Mouse (Mus musculus) hindbrain, embryonic 11.5 days (tissue): ENCODE measurements around the gene Tcaf1. TPM values are rescaled to one million over a fixed set of nuclear protein-coding genes. Genes with fewer than 3 reads are reported as not detected.
A peak's percentile ranks its signal among the peaks of the same experiment; 100 is the strongest.

Experiments used
- ATAC-seq: fragments of 200-750 bp; cut with Nextera tagmentation; 2 replicates; pipeline ENCODE4 v1.8.0; 2017; ENCODE audit warnings: mild to moderate bottlenecking, moderate TSS enrichment, moderate library complexity; ENCODE audit not compliant: low FRiP score
- DNase-seq: peaks from one replicate; pipeline ENCODE4 v3.0.0-alpha.2; 2015; ENCODE audit warnings: low spot score
- H3K27ac ChIP-seq: fragments of 300-500 bp; sonication (generic); 2 replicates; pipeline ENCODE4 v1.5.1; 2014; ENCODE audit warnings: mild to moderate bottlenecking, low read depth, low read length
- H3K27me3 ChIP-seq: fragments of 300-500 bp; sonication (generic); 2 replicates; pipeline ENCODE4 v1.6.1; 2014; ENCODE audit warnings: mild to moderate bottlenecking, low read length, moderate library complexity, mixed read lengths; ENCODE audit not compliant: control insufficient read depth, insufficient read depth
- H3K36me3 ChIP-seq: fragments of 300-500 bp; sonication (generic); 2 replicates; pipeline ENCODE4 v1.6.1; 2014; ENCODE audit warnings: mild to moderate bottlenecking, low read length, moderate library complexity, mixed read lengths; ENCODE audit not compliant: control insufficient read depth, insufficient read depth
- H3K4me1 ChIP-seq: fragments of 300-500 bp; sonication (generic); replicated peaks from 2 replicates; pipeline ENCODE4 v1.6.1; 2014; ENCODE audit warnings: low read length, mixed read lengths; ENCODE audit not compliant: control insufficient read depth, insufficient read depth
- H3K4me2 ChIP-seq: fragments of 300-500 bp; sonication (generic); replicated peaks from 2 replicates; pipeline ENCODE4 v1.6.1; 2014; ENCODE audit warnings: mild to moderate bottlenecking, low read depth, low read length
- H3K4me3 ChIP-seq: fragments of 300-500 bp; sonication (generic); 2 replicates; pipeline ENCODE4 v1.5.1; 2014; ENCODE audit warnings: low read depth, low read length
- H3K9ac ChIP-seq: fragments of 300-500 bp; sonication (generic); 2 replicates; pipeline ENCODE4 v1.6.1; 2014; ENCODE audit warnings: low read depth, low read length
- H3K9me3 ChIP-seq: fragments of 300-500 bp; sonication (generic); 2 replicates; pipeline ENCODE4 v1.6.1; 2016; ENCODE audit warnings: low read length; ENCODE audit not compliant: control insufficient read depth
- WGBS: fragments of 180-500 bp; shearing (Covaris S2); extraction: QIAGEN DNeasy Blood & Tissue Kit; methylation state at CpG from one replicate; pipeline ENCODE4 v1.1.7; 2014; 5-methylcytosine and 5-hydroxymethylcytosine counted together
- polyA plus RNA-seq: library from polyadenylated mRNA; unstranded; fragments of >200 nt; fragmentation: Nextera tagmentation; extraction: Ambion mirVana; gene quantifications from 2 replicates; pipeline ENCODE4 v1.2.1, GENCODE M21; 2014

The Tcaf1 gene
- polyA plus RNA-seq, 1 experiment from 2014 or later, result 162 TPM

DNA sequence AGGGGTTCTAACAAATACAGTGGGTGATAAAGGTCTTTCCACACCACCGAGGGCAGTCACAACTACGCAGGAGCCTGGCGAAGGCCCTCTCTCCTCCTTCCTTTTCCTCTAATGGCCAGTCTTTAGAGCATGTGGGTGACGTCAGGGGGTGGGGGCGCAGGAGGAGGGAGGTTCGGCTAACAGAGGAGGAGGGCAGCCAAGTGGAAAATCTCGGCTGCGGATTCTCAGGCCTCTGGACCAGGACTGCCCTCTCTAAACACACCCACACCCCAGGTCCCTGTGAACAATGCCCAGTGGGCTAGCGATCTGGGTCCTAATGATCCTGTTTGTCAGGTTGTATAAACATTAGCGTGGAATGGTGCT is 17.8 kb downstream of the Tcaf1 start:
- H3K9ac ChIP-seq, result peak overlapping the region; percentile 93
- 0% methylated on average over 10 of the region's 10 CpGs for WGBS
- DNase-seq (peak; percentile 88), ATAC-seq (peak; percentile 89)
- H3K4me1 ChIP-seq, result no peaks in the 10 kb centered on the region
- H3K4me3 ChIP-seq, result peak overlapping the region; percentile 78
- H3K9me3 ChIP-seq, result no peaks in the 10 kb centered on the region
- H3K36me3 ChIP-seq, result no peaks in the 10 kb centered on the region
- H3K4me2 ChIP-seq, result peak overlapping the region; percentile 66
- H3K27ac ChIP-seq, result peak overlapping the region; percentile 97
- no peaks in the 10 kb centered on the region for H3K27me3 ChIP-seq

DNA sequence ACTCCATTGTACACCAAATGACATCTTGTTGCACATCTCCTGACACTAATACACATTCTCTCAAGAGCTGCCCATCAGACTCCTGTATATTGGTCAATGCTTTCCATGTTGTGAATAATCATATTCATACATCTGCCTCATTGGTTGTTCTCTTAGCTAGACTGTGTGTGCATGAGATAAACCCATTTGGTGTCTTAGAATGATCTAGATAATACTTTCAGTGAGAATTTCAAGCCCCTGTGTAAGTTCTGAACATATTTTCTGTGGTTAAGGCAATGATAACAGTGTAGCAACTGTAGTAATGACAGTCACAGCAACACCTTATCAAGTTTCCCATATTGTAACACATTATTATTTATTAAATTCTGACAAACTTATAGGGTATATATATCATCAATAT is 20.1 kb downstream of the Tcaf1 start:
- H3K9me3 ChIP-seq, result no peaks in the 10 kb centered on the region
- H3K4me3 ChIP-seq, result no peak overlapping the region
- H3K4me2 ChIP-seq, result no peak overlapping the region
- DNase-seq (no peak), ATAC-seq (no peak)
- H3K27me3 ChIP-seq, result no peaks in the 10 kb centered on the region
- H3K9ac ChIP-seq, result no peak overlapping the region
- H3K36me3 ChIP-seq, result peaks cover 6% of the 10 kb centered on the region
- no peak overlapping the region for H3K27ac ChIP-seq
- H3K4me1 ChIP-seq, result no peaks in the 10 kb centered on the region

DNA sequence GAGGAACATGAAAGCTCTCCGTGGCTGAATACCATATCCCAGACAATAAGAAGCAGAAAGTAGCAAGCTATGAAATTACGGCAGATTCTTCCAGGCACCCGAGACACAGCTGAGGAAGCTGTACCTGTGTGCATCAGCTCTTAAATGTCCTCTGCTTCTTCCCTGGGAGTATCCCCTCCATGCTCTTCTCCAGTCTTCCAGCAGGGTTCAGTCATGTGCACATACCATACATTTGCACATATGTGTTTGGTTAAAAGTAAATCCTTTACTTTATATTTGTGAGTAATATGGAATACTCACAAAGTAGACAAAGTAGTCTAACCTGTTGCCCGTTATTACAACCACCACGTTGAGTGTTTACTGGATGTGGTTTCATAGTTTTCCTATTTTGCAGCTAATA is 22.0 kb downstream of the Tcaf1 start:
- Histone ChIP-seq H3K36me3 (peaks cover 6% of the 10 kb centered on the region), H3K4me1 (no peaks in the 10 kb centered on the region), H3K4me2 (no peak overlapping the region), H3K4me3 (no peak overlapping the region), H3K9me3 (no peaks in the 10 kb centered on the region), H3K9ac (no peak overlapping the region), H3K27ac (no peak overlapping the region), H3K27me3 (no peaks in the 10 kb centered on the region)
- DNase-seq (no peak), ATAC-seq (no peak)
- WGBS, result 89% methylated on average over 5 of the region's 5 CpGs

DNA sequence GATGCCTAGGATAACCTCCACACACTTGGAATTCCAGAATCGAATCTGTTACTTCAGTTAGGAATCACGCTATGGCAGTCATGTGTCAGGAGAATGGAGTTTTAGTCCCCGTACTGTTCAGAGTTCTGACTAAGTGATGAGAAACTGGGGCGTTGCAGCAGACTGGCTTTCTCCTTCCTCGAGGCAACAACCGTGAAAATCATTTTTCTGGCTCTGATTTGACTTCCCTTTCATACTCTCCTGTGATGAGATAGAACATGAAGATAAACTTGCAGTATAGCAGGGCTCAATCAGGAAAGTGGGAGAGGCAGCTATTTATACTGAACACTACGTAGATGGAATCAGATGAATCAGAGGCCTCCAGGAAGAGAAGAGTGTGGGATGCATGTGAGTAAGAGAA is 29.8 kb downstream of the Tcaf1 start:
- no peak for DNase-seq
- H3K27me3 ChIP-seq, result no peaks in the 10 kb centered on the region
- no peak overlapping the region for H3K4me2 ChIP-seq
- H3K9me3 ChIP-seq, result no peaks in the 10 kb centered on the region
- no peaks in the 10 kb centered on the region for H3K4me1 ChIP-seq
- H3K4me3 ChIP-seq, result no peak overlapping the region
- ATAC-seq, result no peak
- 90% methylated on average over 7 of the region's 7 CpGs for WGBS
- H3K9ac ChIP-seq, result no peak overlapping the region
- 0 out of 2 replicates have a peak, but pooled peaks cover 6% of the 10 kb centered on the region for H3K36me3 ChIP-seq
- no peak overlapping the region for H3K27ac ChIP-seq

DNA sequence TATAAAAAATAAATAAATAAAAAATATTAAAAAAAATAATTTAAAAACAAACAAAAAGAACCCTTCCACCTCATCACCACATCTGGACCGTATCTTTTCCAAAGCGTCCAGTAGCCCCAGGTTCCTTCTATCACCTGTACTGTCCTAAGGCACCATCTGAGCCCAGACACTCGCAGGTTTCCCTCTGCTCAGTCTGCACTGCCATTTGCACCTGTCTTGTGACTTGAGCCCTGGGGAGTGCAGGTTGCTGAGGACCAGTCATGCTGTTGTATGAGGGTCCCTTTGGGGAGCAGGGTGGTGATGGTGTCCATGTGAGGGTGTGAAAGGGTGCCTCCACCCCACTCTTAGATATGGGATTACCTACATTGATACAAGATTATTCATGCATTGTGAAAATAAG is 33.9 kb downstream of the Tcaf1 start:
- ATAC-seq (peak; percentile 15; the same call in 1 of the 2 replicates), DNase-seq (no peak)
- Histone ChIP-seq H3K36me3 (peaks cover 20% of the 10 kb centered on the region), H3K9me3 (no peaks in the 10 kb centered on the region), H3K4me3 (no peak overlapping the region), H3K4me2 (no peak overlapping the region), H3K27ac (no peak overlapping the region), H3K27me3 (no peaks in the 10 kb centered on the region), H3K9ac (no peak overlapping the region), H3K4me1 (no peaks in the 10 kb centered on the region)
- 96% methylated on average over 3 of the region's 3 CpGs for WGBS

DNA sequence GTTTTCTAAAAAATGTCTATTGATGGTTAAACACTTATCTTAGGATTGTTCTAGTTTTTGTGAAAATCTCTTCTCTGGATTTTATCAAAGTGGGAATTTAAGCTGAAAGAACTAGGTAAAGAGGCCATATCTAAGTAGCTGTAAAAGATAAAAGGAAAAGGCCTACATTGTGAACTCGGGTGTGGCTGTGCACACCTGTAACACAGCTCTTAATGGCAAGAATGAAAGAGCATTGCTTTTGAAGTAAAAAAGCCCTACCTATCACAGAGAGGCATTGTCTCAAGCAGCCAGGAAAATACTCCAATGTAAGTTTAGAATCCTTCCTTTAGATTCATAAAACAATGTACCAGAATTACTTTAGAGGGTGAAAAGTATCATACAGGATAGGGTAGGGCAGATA is 38.1 kb downstream of the Tcaf1 start:
- H3K36me3 ChIP-seq, result peaks cover 19% of the 10 kb centered on the region
- 86% methylated on average over 1 of the region's 1 CpGs for WGBS
- DNase-seq, result no peak
- no peak overlapping the region for H3K4me3 ChIP-seq
- no peak overlapping the region for H3K4me2 ChIP-seq
- no peaks in the 10 kb centered on the region for H3K27me3 ChIP-seq
- no peak for ATAC-seq
- H3K27ac ChIP-seq, result no peak overlapping the region
- H3K4me1 ChIP-seq, result no peaks in the 10 kb centered on the region
- H3K9ac ChIP-seq, result no peak overlapping the region
- no peaks in the 10 kb centered on the region for H3K9me3 ChIP-seq

DNA sequence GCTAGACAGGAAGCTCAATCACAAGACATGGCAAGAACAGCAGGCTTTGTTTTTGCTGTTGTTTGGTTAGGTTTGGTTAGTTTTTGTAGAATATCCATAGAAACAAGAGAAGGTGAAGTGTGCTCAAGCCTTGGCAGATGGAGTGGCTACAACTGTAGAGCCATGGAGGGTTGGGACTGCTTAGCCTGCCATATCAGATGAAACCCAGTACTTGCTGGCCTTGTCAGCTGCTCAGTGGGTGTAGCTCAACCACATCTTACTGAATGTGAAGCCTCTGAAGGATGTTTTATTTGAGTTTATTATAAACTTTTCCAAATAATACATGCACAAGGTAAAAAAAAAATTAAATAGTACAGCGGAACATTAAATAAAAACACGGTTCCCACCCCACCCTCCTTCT is 42.2 kb downstream of the Tcaf1 start:
- DNase-seq (no peak), ATAC-seq (no peak)
- H3K4me1 ChIP-seq, result no peaks in the 10 kb centered on the region
- H3K36me3 ChIP-seq, result peaks cover 6% of the 10 kb centered on the region; the same call in 1 of the 2 replicates
- H3K27me3 ChIP-seq, result no peaks in the 10 kb centered on the region
- H3K4me3 ChIP-seq, result no peak overlapping the region
- H3K27ac ChIP-seq, result no peak overlapping the region
- no peaks in the 10 kb centered on the region for H3K9me3 ChIP-seq
- no peak overlapping the region for H3K9ac ChIP-seq
- no peak overlapping the region for H3K4me2 ChIP-seq
- WGBS, result 96% methylated on average over 2 of the region's 2 CpGs

DNA sequence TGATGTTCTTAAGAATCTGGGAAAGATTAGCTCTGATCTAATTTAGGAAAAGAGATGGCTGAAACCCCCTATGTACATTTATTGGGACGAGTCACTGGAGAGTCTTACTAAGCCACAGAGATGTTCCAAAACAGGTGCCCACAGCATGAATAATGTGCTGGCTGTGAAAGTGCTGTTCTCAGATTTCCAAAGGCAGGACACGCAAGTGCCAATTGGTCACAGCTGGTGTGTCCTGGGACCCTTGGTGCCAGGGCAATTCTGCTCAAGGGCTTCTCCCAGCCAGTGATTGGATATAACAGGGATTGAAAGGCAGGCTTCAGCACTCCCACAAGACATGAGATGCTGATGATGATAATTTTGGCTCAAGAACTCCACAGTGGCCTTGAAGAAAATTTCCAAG is 48.1 kb downstream of the Tcaf1 start:
- Histone ChIP-seq H3K4me1 (no peaks in the 10 kb centered on the region), H3K4me3 (no peak overlapping the region), H3K27ac (no peak overlapping the region), H3K9me3 (no peaks in the 10 kb centered on the region), H3K9ac (no peak overlapping the region), H3K4me2 (no peak overlapping the region), H3K27me3 (no peaks in the 10 kb centered on the region), H3K36me3 (no peaks in the 10 kb centered on the region)
- ATAC-seq (no peak), DNase-seq (no peak)
- 52% methylated on average over 2 of the region's 2 CpGs for WGBS

DNA sequence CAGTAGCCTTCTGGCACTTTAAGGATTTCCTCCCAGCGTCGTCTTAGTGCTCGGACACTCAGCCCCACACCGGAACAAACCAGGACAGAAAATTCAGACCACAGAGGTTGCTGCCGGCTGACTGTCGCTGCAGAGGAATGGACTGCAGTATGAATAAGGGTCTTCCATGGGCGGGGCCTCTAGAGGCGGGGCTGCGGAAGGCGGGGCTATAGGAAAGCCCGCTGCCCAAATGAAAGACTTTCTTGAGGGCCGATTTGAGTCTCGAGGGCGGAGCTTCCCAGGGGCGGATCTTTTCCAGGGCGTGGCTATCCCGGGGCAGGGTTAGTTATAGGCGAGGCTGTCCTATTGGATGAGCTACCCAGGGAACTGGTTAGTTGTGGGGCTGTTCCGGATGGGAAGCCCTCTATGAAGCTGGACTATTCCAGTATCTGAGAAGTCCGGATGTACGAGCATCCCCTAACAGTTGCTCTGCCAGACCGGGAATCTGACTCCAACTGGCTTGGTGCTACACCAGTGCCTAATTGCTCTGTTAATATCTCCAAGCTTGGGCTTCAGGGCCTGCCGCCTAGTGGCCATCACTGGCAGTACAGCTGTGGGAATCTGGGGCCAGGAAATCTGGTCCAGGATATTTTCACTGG is 64.9 kb downstream of the Tcaf1 start, which contains the start of gene Tcaf2:
Gene Tcaf2 (minus strand): TSS at position 343 of the 638 bp plus-strand sequence.
- DNase-seq, result peak; percentile 93
- Histone ChIP-seq H3K27ac (no peak within 1 kb of the TSS), H3K27me3 (no peaks in the 10 kb centered on the region), H3K9me3 (no peaks in the 10 kb centered on the region), H3K4me1 (no peaks in the 10 kb centered on the region), H3K9ac (no peak within 1 kb of the TSS), H3K4me3 (peak within 1 kb of the TSS; percentile 26), H3K4me2 (peak within 1 kb of the TSS; percentile 48), H3K36me3 (no peaks in the 10 kb centered on the region)
- 1% methylated on average over 23 of the region's 23 CpGs for WGBS
- peak; percentile 99 for ATAC-seq
